Mouse (Mus musculus): ENCODE measurements around the gene Wfdc8. TPM values are rescaled to one million over a fixed set of nuclear protein-coding genes. Genes with fewer than 3 reads are reported as not detected.
"Not testable (repeated sequence)": the region's sequence is repeated elsewhere in the genome, so short reads cannot be mapped to it uniquely, and the experiment has no call there.

The Wfdc8 gene
- total RNA-seq (2021), result not detected
- long read RNA-seq, experiment 1, result 0 reads
- long read RNA-seq, experiment 2, result 0 reads

- peak in 1 of 2 experiments; percentile 6 for DNase-seq (ENCODE audit: low spot score in 2 of 2)
Measured at GRCm38 (mm10) chr2:164613471-164613870, at the start of gene Wfdc8, which contains the start of gene Wfdc6b. Gene Wfdc8 (minus strand): TSS chr2:164613626. Gene Wfdc6b (plus strand): TSS chr2:164613522.

GRCm38 (mm10) chr2:164656483-164656882 is 43.1 kb upstream of the Wfdc8 start, which contains the start of gene Wfdc9:
Gene Wfdc9 (minus strand): TSS chr2:164656583.
- no peak for DNase-seq (ENCODE audit: low spot score in 2 of 2)

GRCm38 (mm10) chr2:164655858-164656257 is 42.4 kb upstream of the Wfdc8 start, which contains the start of gene Wfdc10:
Gene Wfdc10 (plus strand): TSS chr2:164656046.
- peak in 1 of 2 experiments; percentile 11 for DNase-seq (ENCODE audit: low spot score in 2 of 2)

- peak; percentile 7 to 16 for DNase-seq (ENCODE audit: low spot score in 2 of 2)
Measured at GRCm38 (mm10) chr2:164641881-164642673, 28.7 kb upstream of the Wfdc8 start.

- DNase-seq (ENCODE audit: low spot score in 2 of 2), result no peak
Measured at GRCm38 (mm10) chr2:164641129-164641528, 27.7 kb upstream of the Wfdc8 start.

- no peak for DNase-seq (ENCODE audit: low spot score in 2 of 2)
Measured at GRCm38 (mm10) chr2:164638696-164639095, 25.3 kb upstream of the Wfdc8 start, which contains the start of gene Wfdc16. Gene Wfdc16 (minus strand): TSS chr2:164638796.

GRCm38 (mm10) chr2:164635266-164635665 is 21.8 kb upstream of the Wfdc8 start:
- DNase-seq (ENCODE audit: low spot score in 2 of 2), result no peak

- no peak for DNase-seq (ENCODE audit: low spot score in 2 of 2)
Measured at GRCm38 (mm10) chr2:164621775-164622174, 8.3 kb upstream of the Wfdc8 start.

- DNase-seq (ENCODE audit: low spot score in 2 of 2), result no peak
Measured at GRCm38 (mm10) chr2:164619050-164619449, 5.6 kb upstream of the Wfdc8 start.

- DNase-seq (ENCODE audit: low spot score in 2 of 2), result no peak
Measured at GRCm38 (mm10) chr2:164615386-164615785, 2.0 kb upstream of the Wfdc8 start.

GRCm38 (mm10) chr2:164608781-164609180 is 4.6 kb downstream of the Wfdc8 start:
- no peak for DNase-seq (ENCODE audit: low spot score in 2 of 2)

- no peak for DNase-seq (ENCODE audit: low spot score in 2 of 2)
Measured at GRCm38 (mm10) chr2:164604411-164604810, 9.0 kb downstream of the Wfdc8 start.

- no peak for DNase-seq (ENCODE audit: low spot score in 2 of 2)
Measured at GRCm38 (mm10) chr2:164603482-164603881, 9.9 kb downstream of the Wfdc8 start.

- DNase-seq (ENCODE audit: low spot score in 2 of 2), result no peak
Measured at GRCm38 (mm10) chr2:164600179-164600578, 13.2 kb downstream of the Wfdc8 start.

GRCm38 (mm10) chr2:164593494-164593893 is 19.9 kb downstream of the Wfdc8 start, which contains the start of gene Eppin:
Gene Eppin (minus strand): TSS chr2:164593594.
- no peak for DNase-seq (ENCODE audit: low spot score in 2 of 2)

- DNase-seq (ENCODE audit: low spot score in 2 of 2), result peak; percentile 18 to 45
Measured at GRCm38 (mm10) chr2:164592014-164592413, 21.4 kb downstream of the Wfdc8 start.

GRCm38 (mm10) chr2:164585025-164585725 is 28.3 kb downstream of the Wfdc8 start, which contains the start of gene Wfdc6a:
Gene Wfdc6a (minus strand): TSS chr2:164585447.
- DNase-seq (ENCODE audit: low spot score in 2 of 2), result not testable (repeated sequence)

- not testable (repeated sequence) for DNase-seq (ENCODE audit: low spot score in 2 of 2)
Measured at GRCm38 (mm10) chr2:164573359-164573758, 40.1 kb downstream of the Wfdc8 start, which contains the start of gene Spint3. Gene Spint3 (minus strand): TSS chr2:164573459.

GRCm38 (mm10) chr2:164567460-164567859 is 46.0 kb downstream of the Wfdc8 start:
- no peak for DNase-seq (ENCODE audit: low spot score in 2 of 2)

- DNase-seq (ENCODE audit: low spot score in 2 of 2), result no peak
Measured at GRCm38 (mm10) chr2:164566997-164567396, 46.4 kb downstream of the Wfdc8 start.

GRCm38 (mm10) chr2:164564346-164564745 is 49.1 kb downstream of the Wfdc8 start:
- no peak for DNase-seq (ENCODE audit: low spot score in 2 of 2)

Data from layer of hippocampus, postnatal 14 days (tissue).